Mouse (Mus musculus): ENCODE measurements around the gene Snapin. TPM values are rescaled to one million over a fixed set of nuclear protein-coding genes. Genes with fewer than 3 reads are reported as not detected.

The Snapin gene
- 10.8 and 11.4 TPM in 2 replicates for polyA plus RNA-seq (2012; rRNA removed)

DNA sequence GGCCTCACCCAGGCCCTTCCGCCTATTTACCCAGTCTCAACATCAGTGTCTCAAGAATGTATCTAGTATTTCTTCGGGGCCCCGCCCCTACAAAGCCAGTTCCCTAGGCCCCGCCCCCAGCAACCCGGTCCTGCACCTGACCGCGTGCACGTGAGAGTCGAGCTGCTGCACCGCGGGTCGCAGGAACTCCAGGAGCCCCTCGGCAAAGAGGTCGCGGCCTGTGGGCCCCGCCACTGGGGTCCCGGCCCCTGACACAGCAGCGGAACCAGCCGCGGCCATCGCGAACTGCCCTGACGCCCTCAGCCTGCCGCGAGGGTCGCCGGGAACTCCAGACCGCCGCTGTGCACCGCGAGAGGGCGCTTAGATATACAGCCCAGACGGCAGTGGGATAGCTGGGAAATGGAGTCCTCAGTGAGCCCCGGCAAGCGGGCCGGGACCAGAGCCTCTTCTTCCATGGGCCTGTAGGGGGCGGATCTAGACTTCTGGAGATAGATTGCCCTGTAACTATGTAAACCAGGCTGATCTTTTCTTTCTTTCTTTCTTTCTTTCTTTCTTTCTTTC is at the start of gene Snapin:
Snapin (minus strand) TSS at position 338 of the 561 bp plus-strand sequence.

DNA sequence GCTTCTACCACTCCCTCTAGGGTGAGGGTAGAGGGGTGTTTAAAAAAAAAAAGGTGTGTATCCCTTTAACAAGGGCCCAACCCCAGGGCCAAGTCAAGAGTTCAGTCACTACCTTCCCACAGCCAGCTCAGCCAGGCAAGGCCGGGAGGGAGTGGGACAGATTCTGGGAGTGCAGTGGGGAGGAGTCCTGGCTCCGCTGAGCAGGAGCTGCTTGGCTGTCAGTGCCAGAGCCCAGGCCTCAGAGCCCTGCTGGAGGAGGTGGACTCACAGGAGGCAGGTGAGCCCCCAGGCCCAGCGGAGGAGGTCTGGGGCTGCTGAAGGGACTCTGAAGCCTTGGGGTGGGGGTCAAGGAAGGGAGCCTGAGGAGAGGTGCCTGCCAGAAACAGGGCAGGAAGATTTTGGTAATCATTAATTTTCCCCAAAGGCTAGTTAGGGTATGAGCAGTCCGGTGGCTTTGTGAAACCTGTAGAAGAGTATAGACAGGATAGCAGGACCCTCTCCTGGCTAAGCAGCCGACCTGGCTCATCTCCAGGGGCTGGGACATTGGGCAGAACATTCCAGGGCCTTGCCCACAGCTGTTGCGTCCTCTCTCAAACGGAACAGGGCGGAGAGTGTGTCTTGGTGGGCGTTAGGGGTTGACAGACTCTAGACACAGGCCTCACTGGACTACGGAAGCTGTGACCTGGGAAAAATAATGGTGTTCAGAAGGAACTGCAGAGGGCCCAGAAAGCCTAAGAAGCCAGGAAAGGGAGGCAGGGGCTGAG is 46.5 kb upstream of the Snapin start, which contains the start of gene S100a16:
S100a16 (plus strand) TSS at position 114 of the 764 bp plus-strand sequence.

DNA sequence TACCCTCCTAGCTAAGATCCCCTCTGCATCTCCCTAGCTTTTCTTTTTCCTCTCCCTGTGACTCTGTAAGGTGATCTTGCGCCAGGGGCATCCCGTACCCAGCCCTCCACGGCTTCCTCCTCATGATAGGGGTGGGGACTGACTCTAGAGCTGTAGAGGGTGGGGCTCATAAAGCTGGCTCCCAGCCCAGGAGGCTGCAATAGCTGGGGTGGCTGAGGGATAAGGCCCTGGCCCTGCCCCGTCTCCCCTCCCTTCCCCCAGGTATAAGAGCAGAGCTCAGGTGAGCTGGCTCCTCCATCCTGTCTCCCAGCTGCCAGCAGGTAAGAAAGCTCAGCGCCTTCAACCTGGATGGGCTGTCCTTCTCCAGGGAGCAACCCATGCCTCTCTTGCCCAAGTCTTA is 35.7 kb upstream of the Snapin start, which contains the start of gene S100a14:
S100a14 (plus strand) TSS at position 277 of the 400 bp plus-strand sequence.

DNA sequence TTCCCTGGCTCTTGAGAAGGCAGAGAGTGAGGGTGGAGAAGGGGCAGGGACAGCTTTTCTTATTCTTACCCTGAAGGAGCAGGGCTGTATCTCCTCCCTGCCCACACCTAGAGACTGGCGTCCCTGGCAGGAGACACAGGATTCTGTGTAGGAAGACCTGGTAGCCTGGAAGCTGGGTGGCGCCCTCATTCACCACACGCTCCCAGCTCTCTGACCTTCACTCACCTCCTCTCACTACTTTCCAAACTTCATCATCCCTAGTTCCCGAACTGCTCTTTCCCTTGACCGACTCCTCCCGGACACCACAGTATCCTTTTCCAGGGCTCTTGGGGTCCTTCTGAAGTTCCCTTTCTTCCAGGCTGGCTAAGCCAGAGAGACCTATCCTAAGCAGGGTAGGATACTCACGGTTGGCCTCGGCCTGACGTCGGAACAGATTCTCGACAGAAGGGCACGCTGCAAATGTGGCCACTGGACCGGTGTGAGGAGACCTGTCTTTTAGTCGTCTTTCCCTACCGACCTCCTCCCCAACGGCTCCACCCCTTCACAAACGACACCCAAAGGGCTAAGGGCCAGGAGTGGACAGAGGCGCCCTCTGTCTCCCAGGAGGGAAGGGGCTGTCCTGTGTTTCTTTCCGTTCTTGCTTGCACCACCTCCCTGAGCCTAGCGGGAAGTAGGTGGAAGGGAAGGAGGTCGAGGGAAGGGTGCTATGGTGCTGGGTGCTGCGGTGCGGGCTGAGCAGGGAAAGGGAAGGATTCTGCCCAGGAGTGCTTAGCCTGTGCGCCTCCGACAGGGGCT is 23.2 kb upstream of the Snapin start, which contains the start of the genes S100a1 and S100a13:
S100a1 (minus strand) TSS at position 597 of the 795 bp plus-strand sequence.
S100a13 (plus strand) TSS at position 640 of the 795 bp plus-strand sequence.

DNA sequence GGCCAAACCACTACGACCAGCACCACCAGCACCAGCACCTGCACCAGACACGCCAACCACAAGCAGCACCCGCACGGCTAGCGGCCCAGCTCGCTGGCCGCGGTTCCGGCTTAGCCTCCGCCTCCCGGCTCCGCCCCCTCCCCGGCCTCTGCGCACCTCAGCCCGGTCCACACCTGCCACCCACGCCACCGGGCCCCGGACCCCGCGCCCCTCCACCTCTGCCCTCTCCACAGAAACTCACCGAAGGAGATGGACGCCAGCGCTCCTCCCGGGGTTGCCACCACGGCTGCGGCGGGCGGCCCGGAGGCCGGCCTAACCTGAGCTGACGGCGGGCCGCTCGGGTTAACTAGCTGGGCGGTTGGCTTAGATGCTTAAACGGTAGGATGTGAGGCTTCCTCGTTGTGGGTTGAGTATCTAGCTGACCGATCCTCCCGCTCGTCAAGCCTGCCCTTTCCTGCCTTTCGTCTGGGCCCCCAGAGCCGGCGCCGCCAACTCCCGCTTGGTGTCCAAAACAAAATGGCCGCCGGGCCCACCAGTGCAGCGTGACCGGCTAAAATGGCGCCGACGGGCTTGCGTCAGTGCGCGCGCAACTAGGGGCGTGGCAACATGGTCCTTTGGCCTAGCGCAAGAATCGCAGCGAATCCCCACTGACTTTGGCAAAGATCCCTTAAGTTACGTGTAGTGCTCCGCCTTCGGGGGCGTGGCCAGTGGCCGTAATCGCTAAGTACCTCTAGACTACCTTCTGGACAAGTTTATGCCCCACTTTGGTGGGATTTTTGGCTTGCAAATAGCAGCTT is 18.3 kb upstream of the Snapin start, which contains the start of gene Chtop:
Chtop (minus strand) TSS at position 549 of the 797 bp plus-strand sequence.

DNA sequence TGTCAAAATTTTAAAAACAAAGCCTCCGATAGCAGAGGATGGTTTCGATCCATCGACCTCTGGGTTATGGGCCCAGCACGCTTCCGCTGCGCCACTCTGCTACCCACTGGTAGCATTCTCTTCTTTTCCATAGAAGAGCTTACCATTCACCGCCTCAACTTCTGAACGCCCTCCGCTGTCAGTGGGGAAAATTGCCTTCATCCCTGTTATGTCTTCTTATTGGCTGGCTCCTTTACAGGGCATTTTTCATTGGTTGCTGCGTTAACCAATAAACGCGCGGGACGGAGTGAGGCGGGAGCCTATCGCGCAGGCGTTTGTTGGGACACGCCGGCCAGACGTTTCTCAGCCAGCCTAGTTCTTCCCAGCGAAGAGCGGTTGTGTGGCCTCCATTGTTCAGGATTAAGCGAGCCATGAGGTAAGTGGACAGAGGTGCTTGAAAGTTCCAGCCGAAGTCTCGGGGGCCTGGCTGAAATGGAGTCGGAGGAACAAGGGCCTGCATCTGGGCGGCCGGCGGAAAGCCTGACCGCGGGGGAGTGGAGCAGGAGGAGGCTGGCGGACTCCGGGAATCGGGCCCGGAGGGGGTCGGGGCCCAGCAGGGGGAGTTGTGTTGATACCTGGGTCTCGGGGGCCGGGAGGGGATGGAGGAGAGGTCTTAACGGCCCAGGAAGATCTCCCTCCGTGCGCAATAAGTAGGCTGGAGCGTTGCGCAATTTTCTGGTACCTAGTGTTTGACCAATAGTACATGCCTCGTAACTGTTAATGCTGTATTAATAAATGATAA is 14.8 kb downstream of the Snapin start, which contains the start of gene Ilf2:
Ilf2 (plus strand) TSS at position 296 of the 781 bp plus-strand sequence.

DNA sequence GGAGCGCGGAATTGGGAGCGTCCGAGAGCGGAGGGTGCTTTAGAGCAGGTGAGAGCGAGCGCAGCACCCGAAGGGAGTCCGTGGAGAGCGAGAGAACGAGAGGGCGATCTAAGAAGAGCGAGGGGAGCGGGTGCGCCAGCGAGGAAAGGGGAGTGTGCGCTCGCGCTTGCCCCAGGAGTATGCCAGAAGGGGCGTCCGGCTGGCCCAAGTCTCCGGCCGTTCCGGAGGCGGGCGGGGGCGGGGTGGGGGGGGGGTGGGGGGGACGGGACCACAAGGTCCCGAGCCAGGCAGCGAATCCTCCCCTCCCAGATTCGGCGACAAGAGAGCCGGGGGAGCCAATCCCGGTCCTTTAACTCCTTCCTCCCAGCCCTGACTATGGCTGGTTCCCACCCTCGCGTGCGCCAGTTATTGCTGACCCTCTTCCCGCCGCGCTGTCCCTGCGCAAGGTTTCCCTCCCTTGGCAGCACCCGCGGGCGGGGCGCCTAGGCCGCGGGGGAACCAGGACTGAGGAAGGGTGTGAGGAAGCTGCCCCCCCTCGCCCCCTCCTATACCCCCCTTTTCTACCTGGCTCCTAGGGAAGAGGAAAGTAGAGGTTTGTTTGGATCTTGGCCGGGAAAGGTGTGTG is 25.0 kb downstream of the Snapin start, which contains the start of gene Npr1:
Npr1 (minus strand) TSS at position 181 of the 625 bp plus-strand sequence.

Other genes with a start within 250 kb of the Snapin start
- gene Creb3l4, start 247.5 kb downstream of the Snapin start, polyA plus RNA-seq (2012; rRNA removed): 0.24 TPM in 2 replicates
- gene Slc39a1, start 242.9 kb downstream of the Snapin start, polyA plus RNA-seq (2012; rRNA removed): 18.0 and 18.6 TPM in 2 replicates
- gene Crtc2, start 236.9 kb downstream of the Snapin start, polyA plus RNA-seq (2012; rRNA removed): 7.5 and 9.5 TPM in 2 replicates
- 4.3 and 5.1 TPM in 2 replicates for gene Dennd4b, start 225.8 kb downstream of the Snapin start, polyA plus RNA-seq (2012; rRNA removed)
- gene Gatad2b, start 197.9 kb downstream of the Snapin start, polyA plus RNA-seq (2012; rRNA removed): 3.9 and 5.1 TPM in 2 replicates
- gene Slc27a3, start 101.1 kb downstream of the Snapin start, polyA plus RNA-seq (2012; rRNA removed): 2.1 and 2.4 TPM in 2 replicates
- gene Ints3, start 57.4 kb downstream of the Snapin start, polyA plus RNA-seq (2012; rRNA removed): 9.3 and 11.7 TPM in 2 replicates
- 13.2 and 15.2 TPM in 2 replicates for gene Npr1, start 25.2 kb downstream of the Snapin start, polyA plus RNA-seq (2012; rRNA removed)
- 24.2 and 24.3 TPM in 2 replicates for gene Ilf2, start 14.9 kb downstream of the Snapin start, polyA plus RNA-seq (2012; rRNA removed)
- gene Chtop, start 18.5 kb upstream of the Snapin start, polyA plus RNA-seq (2012; rRNA removed): 41.0 and 42.8 TPM in 2 replicates
- 63.9 and 76.4 TPM in 2 replicates for gene S100a1, start 23.4 kb upstream of the Snapin start, polyA plus RNA-seq (2012; rRNA removed)
- 20.9 and 23.5 TPM in 2 replicates for gene S100a13, start 23.4 kb upstream of the Snapin start, polyA plus RNA-seq (2012; rRNA removed)
- 0.13 and 0.25 TPM in 2 replicates for gene S100a14, start 35.8 kb upstream of the Snapin start, polyA plus RNA-seq (2012; rRNA removed)
- gene S100a16, start 46.2 kb upstream of the Snapin start, polyA plus RNA-seq (2012; rRNA removed): 21.5 and 26.1 TPM in 2 replicates
- 0.12 and 0.13 TPM in 2 replicates for gene S100a3, start 69.5 kb upstream of the Snapin start, polyA plus RNA-seq (2012; rRNA removed)
- not detected in 2 replicates for gene S100a2, start 99.2 kb upstream of the Snapin start, polyA plus RNA-seq (2012; rRNA removed)
- not detected in 2 replicates for gene Gm42674, start 110.9 kb upstream of the Snapin start, polyA plus RNA-seq (2012; rRNA removed)
- gene S100a4, start 112.7 kb upstream of the Snapin start, polyA plus RNA-seq (2012; rRNA removed): 3.9 and 6.9 TPM in 2 replicates
- not detected in 2 replicates for gene S100a5, start 117.5 kb upstream of the Snapin start, polyA plus RNA-seq (2012; rRNA removed)
- gene S100a6, start 121.8 kb upstream of the Snapin start, polyA plus RNA-seq (2012; rRNA removed): 33.0 and 39.2 TPM in 2 replicates
- 0.11 and 0.12 TPM in 2 replicates for gene S100a7a, start 163.0 kb upstream of the Snapin start, polyA plus RNA-seq (2012; rRNA removed)
- 2,991 and 4,044 TPM in 2 replicates for gene S100a8, start 177.9 kb upstream of the Snapin start, polyA plus RNA-seq (2012; rRNA removed)
- gene S100a9, start 204.7 kb upstream of the Snapin start, polyA plus RNA-seq (2012; rRNA removed): 4,014 and 5,626 TPM in 2 replicates
- gene Pglyrp4, start 235.9 kb upstream of the Snapin start, polyA plus RNA-seq (2012; rRNA removed): 0.06 and 0.10 TPM in 2 replicates

Data from liver, embryonic 18 days (tissue).